Mouse (Mus musculus) kidney, embryonic 16.5 days (tissue): Measurements from ENCODE around the gene Gpr87. TPM values are rescaled to one million over a fixed set of nuclear protein-coding genes. Genes with fewer than 3 reads are reported as not detected.
A peak's percentile ranks its signal among the peaks of the same experiment; 100 is the strongest.

Experiments
- ATAC-seq: fragments of 200-750 bp; cut with Nextera tagmentation; 2 replicates; pipeline ENCODE4 v1.8.0; 2017; ENCODE audit warnings: moderate TSS enrichment; ENCODE audit not compliant: low FRiP score, low TSS enrichment
- H3K27ac ChIP-seq: fragments of 300-500 bp; sonication (generic); 2 replicates; pipeline ENCODE4 v1.5.1; 2014; ENCODE audit warnings: low read length
- H3K27me3 ChIP-seq: fragments of 300-500 bp; sonication (generic); 2 replicates; pipeline ENCODE4 v1.6.1; 2014; ENCODE audit warnings: low read length, control low read depth, mixed read lengths; ENCODE audit not compliant: insufficient read depth
- H3K36me3 ChIP-seq: fragments of 300-500 bp; sonication (generic); 2 replicates; pipeline ENCODE4 v1.6.1; 2014; ENCODE audit warnings: low read length, control low read depth, mixed read lengths; ENCODE audit not compliant: insufficient read depth
- H3K4me1 ChIP-seq: fragments of 300-500 bp; sonication (generic); 2 replicates; pipeline ENCODE4 v1.6.1; 2014; ENCODE audit warnings: low read length, control low read depth, mixed read lengths; ENCODE audit not compliant: insufficient read depth
- H3K4me2 ChIP-seq: fragments of 300-500 bp; sonication (generic); replicated peaks from 2 replicates; pipeline ENCODE4 v1.6.1; 2014; ENCODE audit warnings: low read depth, low read length
- H3K4me3 ChIP-seq: fragments of 300-500 bp; sonication (generic); 2 replicates; pipeline ENCODE4 v1.5.1; 2014; ENCODE audit warnings: mild to moderate bottlenecking, low read length
- H3K9ac ChIP-seq: fragments of 300-500 bp; sonication (generic); replicated peaks from 2 replicates; pipeline ENCODE4 v1.6.1; 2014; ENCODE audit warnings: low read length
- H3K9me3 ChIP-seq: fragments of 300-500 bp; sonication (generic); 2 replicates; pipeline ENCODE4 v1.6.1; 2016; ENCODE audit warnings: low read length, control low read depth
- WGBS: fragments of 180-500 bp; shearing (Covaris S2); extraction: QIAGEN DNeasy Blood & Tissue Kit; methylation state at CpG from one replicate; pipeline ENCODE4 v1.1.7; 2014; 5-methylcytosine and 5-hydroxymethylcytosine counted together
- polyA plus RNA-seq: library from polyadenylated mRNA; unstranded; fragments of >200 nt; fragmentation: Nextera tagmentation; extraction: Ambion mirVana; gene quantifications from 2 replicates; pipeline ENCODE4 v1.2.1, GENCODE M21; 2015

Gpr87 gene
- polyA plus RNA-seq, 1 experiment from 2014 or later, result 0.24 TPM

- ATAC-seq, result no peak
- no peak overlapping the region for H3K27ac ChIP-seq
These were observed 25.7 kb downstream of the Gpr87 start for GRCm38 (mm10) chr3:59169215-59169614.

GRCm38 (mm10) chr3:59168476-59168875 lies 26.4 kb downstream of the Gpr87 start:
- no peak overlapping the region for H3K27ac ChIP-seq
- no peak overlapping the region for H3K4me2 ChIP-seq
- H3K9ac ChIP-seq, result no peak overlapping the region
- peaks cover 12% of the 10 kb centered on the region for H3K4me1 ChIP-seq
- no peaks in the 10 kb centered on the region for H3K9me3 ChIP-seq
- 91% methylated on average over 6 of the region's 6 CpGs for WGBS
- no peaks in the 10 kb centered on the region for H3K36me3 ChIP-seq
- no peak overlapping the region for H3K4me3 ChIP-seq
- ATAC-seq, result no peak
- no peaks in the 10 kb centered on the region for H3K27me3 ChIP-seq

More at GRCm38 (mm10) chr3:59169215-59169614, 25.7 kb downstream of the Gpr87 start:
- Histone ChIP-seq H3K4me3 (no peak overlapping the region), H3K27me3 (no peaks in the 10 kb centered on the region), H3K9me3 (no peaks in the 10 kb centered on the region), H3K4me2 (no peak overlapping the region), H3K9ac (no peak overlapping the region), H3K4me1 (peaks cover 12% of the 10 kb centered on the region), H3K36me3 (no peaks in the 10 kb centered on the region)
- WGBS, result 80% methylated on average over 4 of the region's 4 CpGs

- Histone ChIP-seq H3K4me1 (peaks cover 12% of the 10 kb centered on the region), H3K4me3 (no peak overlapping the region), H3K9ac (no peak overlapping the region), H3K9me3 (no peaks in the 10 kb centered on the region), H3K27ac (no peak overlapping the region), H3K4me2 (no peak overlapping the region), H3K36me3 (no peaks in the 10 kb centered on the region), H3K27me3 (no peaks in the 10 kb centered on the region)
- peak; percentile 61; the same call in 1 of the 2 replicates for ATAC-seq
- WGBS, result 38% methylated on average over 2 of the region's 2 CpGs
These were observed 27.4 kb downstream of the Gpr87 start for GRCm38 (mm10) chr3:59167417-59168054.

- Histone ChIP-seq H3K4me3 (no peak overlapping the region), H3K27me3 (no peaks in the 10 kb centered on the region), H3K9ac (no peak overlapping the region), H3K4me2 (no peak overlapping the region), H3K9me3 (no peaks in the 10 kb centered on the region), H3K4me1 (no peaks in the 10 kb centered on the region), H3K27ac (no peak overlapping the region), H3K36me3 (no peaks in the 10 kb centered on the region)
- 83% methylated on average over 1 of the region's 1 CpGs for WGBS
- no peak for ATAC-seq
These were observed 34.4 kb downstream of the Gpr87 start for GRCm38 (mm10) chr3:59160465-59160864.

GRCm38 (mm10) chr3:59157048-59157447 lies 37.9 kb downstream of the Gpr87 start:
- H3K27ac ChIP-seq, result no peak overlapping the region
- H3K4me3 ChIP-seq, result no peak overlapping the region
- no peaks in the 10 kb centered on the region for H3K27me3 ChIP-seq
- 86% methylated on average over 5 of the region's 5 CpGs for WGBS
- ATAC-seq, result no peak
- H3K9ac ChIP-seq, result no peak overlapping the region
- no peaks in the 10 kb centered on the region for H3K4me1 ChIP-seq
- H3K9me3 ChIP-seq, result no peaks in the 10 kb centered on the region
- no peak overlapping the region for H3K4me2 ChIP-seq
- no peaks in the 10 kb centered on the region for H3K36me3 ChIP-seq

- H3K27ac ChIP-seq, result no peak overlapping the region
- 92% methylated on average over 6 of the region's 6 CpGs for WGBS
- no peaks in the 10 kb centered on the region for H3K36me3 ChIP-seq
- ATAC-seq, result no peak
- H3K9ac ChIP-seq, result no peak overlapping the region
- no peak overlapping the region for H3K4me3 ChIP-seq
- no peaks in the 10 kb centered on the region for H3K9me3 ChIP-seq
- no peak overlapping the region for H3K4me2 ChIP-seq
- no peaks in the 10 kb centered on the region for H3K27me3 ChIP-seq
- H3K4me1 ChIP-seq, result no peaks in the 10 kb centered on the region
These were observed 39.5 kb downstream of the Gpr87 start for GRCm38 (mm10) chr3:59155404-59155803.

GRCm38 (mm10) chr3:59154888-59155287 lies 40.0 kb downstream of the Gpr87 start:
- H3K4me1 ChIP-seq, result no peaks in the 10 kb centered on the region
- no peak overlapping the region for H3K4me2 ChIP-seq
- no peak overlapping the region for H3K27ac ChIP-seq
- ATAC-seq, result no peak
- H3K36me3 ChIP-seq, result no peaks in the 10 kb centered on the region
- no peaks in the 10 kb centered on the region for H3K9me3 ChIP-seq
- H3K9ac ChIP-seq, result no peak overlapping the region
- WGBS, result 72% methylated on average over 2 of the region's 2 CpGs
- H3K27me3 ChIP-seq, result no peaks in the 10 kb centered on the region
- no peak overlapping the region for H3K4me3 ChIP-seq

GRCm38 (mm10) chr3:59153424-59153823 lies 41.5 kb downstream of the Gpr87 start, which contains the start of gene P2ry14:
Gene P2ry14, minus strand, starts transcription at chr3:59153618.
- Histone ChIP-seq H3K9me3 (no peaks in the 10 kb centered on the region), H3K36me3 (no peaks in the 10 kb centered on the region), H3K27ac (no peak within 1 kb of the TSS), H3K4me2 (no peak within 1 kb of the TSS), H3K4me3 (no peak within 1 kb of the TSS), H3K9ac (no peak within 1 kb of the TSS), H3K27me3 (no peaks in the 10 kb centered on the region), H3K4me1 (no peaks in the 10 kb centered on the region)
- WGBS, result 80% methylated on average over 5 of the region's 5 CpGs
- ATAC-seq, result no peak

GRCm38 (mm10) chr3:59150624-59151023 lies 44.3 kb downstream of the Gpr87 start:
- no peak for ATAC-seq
- Histone ChIP-seq H3K36me3 (no peaks in the 10 kb centered on the region), H3K9ac (no peak overlapping the region), H3K27ac (no peak overlapping the region), H3K4me3 (no peak overlapping the region), H3K4me2 (no peak overlapping the region), H3K4me1 (no peaks in the 10 kb centered on the region), H3K9me3 (no peaks in the 10 kb centered on the region), H3K27me3 (no peaks in the 10 kb centered on the region)
- WGBS, result 93% methylated on average over 2 of the region's 2 CpGs

GRCm38 (mm10) chr3:59149646-59150045 lies 45.3 kb downstream of the Gpr87 start:
- Histone ChIP-seq H3K4me1 (0 out of 2 replicates have a peak, but pooled peaks cover 3% of the 10 kb centered on the region), H3K36me3 (no peaks in the 10 kb centered on the region), H3K27ac (no peak overlapping the region), H3K9me3 (no peaks in the 10 kb centered on the region), H3K9ac (no peak overlapping the region), H3K4me3 (no peak overlapping the region), H3K4me2 (no peak overlapping the region), H3K27me3 (no peaks in the 10 kb centered on the region)
- no peak for ATAC-seq
